Mouse (Mus musculus): ENCODE data around the gene Gins2. TPM values are rescaled to one million over a fixed set of nuclear protein-coding genes. Genes with fewer than 3 reads are reported as not detected.

The Gins2 gene
- total RNA-seq, 1 experiment from 2014 or later, result 0.70 TPM

DNA sequence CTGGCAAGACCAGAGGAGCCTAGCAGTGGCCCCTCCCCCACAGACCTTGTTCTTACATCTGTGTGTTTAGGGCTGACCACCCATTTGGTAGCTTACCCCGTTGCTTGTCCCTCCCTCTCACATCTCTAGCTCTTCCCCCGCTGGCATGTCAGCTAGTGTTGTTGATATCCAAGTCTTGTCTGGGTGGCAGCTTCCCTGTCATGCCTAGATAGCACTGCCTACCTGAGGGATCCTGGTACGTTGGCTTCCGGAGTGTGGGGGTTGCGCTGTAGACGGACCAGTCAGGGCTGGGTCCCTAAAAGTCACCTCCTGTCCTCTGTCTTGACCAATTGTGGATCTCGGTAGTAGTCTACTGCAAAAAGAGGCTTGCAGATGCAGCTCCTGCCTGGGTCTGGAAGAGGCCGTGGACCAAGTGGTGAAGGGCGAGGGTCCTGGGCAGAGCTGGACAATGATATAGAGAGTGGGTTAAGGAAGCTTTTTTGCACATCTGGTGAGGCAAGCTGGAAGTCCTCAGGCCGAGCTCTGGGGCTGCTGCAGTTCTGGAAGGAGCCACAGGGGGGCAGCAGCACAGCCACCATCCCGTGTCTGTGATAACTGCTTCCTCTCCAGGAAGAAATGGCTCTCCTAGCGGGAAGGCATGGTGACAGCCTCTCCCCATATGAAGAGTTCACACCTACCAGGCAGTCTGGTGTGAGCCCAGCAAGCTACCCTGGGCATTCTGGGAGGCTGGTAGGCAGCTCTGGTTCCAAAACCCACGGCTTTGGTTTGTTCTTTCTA, 19.0 kb downstream of the Gins2 start:
- ATAC-seq (ENCODE audit: extremely low read depth, insufficient number of reproducible peaks, low FRiP score, poor library complexity, severe bottlenecking), result peak; percentile 48

DNA sequence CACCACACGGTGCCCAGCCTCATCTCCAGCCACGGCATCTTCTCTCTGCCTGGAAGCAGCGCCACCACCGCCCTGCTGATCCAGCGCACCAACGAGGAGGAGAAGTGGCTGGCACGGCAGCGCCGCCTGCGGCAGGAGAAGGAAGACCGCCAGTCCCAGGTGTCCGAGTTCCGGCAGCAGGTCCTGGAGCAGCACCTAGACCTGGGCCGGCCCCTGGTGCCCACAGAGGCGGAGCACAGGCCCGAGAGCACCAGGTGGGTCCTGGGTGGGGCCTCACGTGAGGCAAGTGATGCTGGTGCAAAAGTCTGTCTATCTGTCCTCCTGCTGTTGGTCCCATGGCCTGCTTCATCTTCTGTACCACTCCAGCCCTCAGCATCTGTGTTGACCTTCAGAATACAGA, 20.0 kb downstream of the Gins2 start:
- ATAC-seq (ENCODE audit: extremely low read depth, insufficient number of reproducible peaks, low FRiP score, poor library complexity, severe bottlenecking), result no peak

DNA sequence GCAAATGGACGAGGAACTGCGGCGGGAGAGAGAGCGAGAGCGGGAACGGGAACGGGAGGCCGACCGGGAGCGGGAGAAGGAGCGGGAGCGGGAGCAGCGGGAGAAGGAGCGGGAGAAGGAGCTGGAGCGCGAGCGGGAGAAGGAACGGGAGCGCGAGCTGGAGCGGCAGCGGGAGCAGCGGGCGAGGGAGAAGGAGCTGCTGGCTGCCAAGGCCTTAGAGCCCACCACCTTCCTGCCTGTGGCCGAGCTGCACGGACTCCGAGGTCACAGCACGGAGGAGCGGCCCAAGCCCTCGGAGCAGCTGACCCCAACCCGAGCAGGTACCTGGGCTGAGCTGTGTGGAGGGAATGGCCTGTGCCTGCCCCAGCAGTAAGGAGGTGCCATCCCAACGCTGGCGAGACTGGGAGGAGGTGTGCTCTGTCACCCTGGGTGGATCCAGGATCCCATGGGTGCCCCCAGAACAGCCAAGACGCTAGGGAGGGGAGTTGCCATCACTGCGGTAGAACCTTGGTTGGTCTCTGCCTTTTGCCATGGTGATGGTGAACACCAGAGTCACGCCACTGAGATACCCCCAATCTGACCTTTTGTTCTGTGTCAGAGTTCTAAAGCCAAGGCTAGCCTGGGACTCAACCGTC, 20.8 kb downstream of the Gins2 start:
- ATAC-seq (ENCODE audit: extremely low read depth, insufficient number of reproducible peaks, low FRiP score, poor library complexity, severe bottlenecking), result no peak

DNA sequence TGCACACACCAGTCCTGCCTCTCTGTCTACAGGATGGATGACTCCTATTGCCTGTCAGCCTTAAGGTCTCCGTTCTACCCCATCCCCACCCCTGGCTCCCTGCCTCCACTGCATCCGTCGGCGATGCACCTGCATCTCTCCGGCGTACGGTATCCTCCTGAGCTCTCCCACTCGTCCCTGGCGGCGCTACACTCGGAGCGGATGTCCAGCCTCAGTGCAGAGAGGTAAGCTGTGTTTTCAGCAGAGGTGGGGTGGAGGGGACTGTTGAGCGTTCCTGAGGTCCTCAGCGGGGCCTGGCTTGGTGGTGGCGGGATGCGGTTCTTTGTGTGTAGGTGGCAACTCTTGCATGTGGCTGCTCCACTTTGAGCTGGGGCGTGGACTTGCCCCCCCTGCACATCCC, 21.4 kb downstream of the Gins2 start:
- no peak for ATAC-seq (ENCODE audit: extremely low read depth, insufficient number of reproducible peaks, low FRiP score, poor library complexity, severe bottlenecking)

DNA sequence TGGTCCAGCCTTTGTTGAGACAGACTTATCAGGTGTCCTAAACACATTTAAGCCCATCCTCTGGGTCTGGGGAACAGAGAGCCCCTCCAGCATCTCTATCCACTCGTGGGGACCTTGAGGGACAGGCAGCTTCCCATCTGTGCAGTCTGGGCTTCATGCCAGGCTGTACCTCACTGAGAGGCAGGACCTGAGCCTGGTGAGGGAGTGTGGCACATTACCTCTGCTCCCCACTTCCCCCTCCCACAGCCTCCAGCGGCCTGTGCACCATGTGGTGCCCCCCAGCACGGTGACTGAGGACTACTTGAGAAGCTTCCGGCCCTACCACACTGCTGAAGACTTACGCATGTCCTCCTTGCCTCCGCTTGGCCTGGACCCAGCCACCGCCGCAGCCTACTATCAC, 22.4 kb downstream of the Gins2 start:
- no peak for ATAC-seq (ENCODE audit: extremely low read depth, insufficient number of reproducible peaks, low FRiP score, poor library complexity, severe bottlenecking)

DNA sequence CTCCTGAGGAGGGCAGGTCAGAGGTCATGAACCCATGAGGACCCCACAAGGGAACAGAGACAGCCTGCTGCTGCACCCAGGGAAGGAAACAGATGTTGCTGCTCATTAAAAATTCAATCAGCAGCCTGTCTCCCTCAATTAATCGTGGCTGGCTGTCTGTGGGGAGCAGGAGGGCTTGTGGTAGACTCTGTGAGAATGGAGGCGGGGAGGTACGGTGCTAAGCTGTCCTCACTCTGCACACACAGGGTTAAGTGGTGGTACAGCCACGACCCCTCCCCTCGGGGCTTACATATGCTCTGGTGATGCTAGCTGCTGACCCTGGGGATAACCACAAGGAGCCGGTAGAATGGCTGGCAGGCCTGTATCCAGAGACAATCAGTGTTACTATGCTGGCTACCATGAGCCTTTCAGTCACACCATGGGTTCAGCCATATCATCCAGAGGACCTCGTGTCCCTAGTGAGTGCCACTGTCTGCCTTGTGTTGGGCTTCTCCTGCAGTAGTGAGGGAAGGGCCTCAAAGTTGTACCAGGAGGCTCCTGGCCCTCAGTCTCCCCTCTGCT, 23.9 kb downstream of the Gins2 start:
- ATAC-seq (ENCODE audit: extremely low read depth, insufficient number of reproducible peaks, low FRiP score, poor library complexity, severe bottlenecking), result no peak

DNA sequence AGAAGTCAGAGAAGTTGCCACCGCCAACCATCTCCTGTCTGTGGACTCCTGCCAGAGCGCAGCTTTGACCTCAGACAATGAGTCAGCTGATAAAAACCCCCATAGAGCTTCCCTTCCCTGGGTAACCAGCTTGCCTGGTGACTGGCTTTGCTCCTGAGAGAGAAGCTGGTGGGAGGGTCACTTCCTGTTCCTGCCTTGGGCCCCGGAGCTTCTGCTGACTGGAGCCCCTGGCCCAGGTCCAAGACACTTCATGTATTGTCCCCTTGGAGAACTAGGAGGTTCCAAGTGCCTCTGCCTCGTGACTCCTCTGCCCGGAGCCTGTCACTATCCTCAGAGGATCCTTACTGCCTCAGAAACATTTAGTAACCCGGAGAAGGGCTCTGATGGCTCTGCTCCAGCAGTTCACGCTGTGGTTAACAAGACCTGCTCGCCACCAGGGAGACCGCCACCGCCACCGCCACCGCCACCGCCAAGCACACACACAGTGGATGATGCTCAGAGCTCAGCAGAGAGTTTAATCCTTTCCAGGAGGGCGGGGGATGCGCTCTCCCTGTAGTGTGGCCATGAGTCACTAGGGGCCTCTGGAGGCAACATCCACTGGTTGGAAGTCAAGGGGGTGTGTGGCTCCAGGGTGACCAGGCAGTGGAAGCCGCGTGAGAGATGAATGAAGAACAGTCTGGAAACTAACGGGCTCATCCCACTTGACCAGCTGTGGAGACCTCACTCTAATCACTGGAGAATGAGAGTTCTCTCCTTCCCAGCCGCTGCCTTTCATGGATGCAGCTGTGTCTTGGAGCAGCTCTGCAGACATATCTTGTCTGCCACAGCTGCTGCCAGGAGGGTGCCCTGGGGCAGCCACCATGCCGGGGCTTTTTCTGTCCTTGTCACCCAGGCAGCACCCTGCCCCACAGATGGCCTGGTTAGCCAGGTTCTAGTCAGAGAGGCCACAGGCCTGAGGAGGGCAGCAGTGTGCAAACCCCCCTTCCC, 25.0 kb downstream of the Gins2 start:
- ATAC-seq (ENCODE audit: extremely low read depth, insufficient number of reproducible peaks, low FRiP score, poor library complexity, severe bottlenecking), result peak; percentile 73

DNA sequence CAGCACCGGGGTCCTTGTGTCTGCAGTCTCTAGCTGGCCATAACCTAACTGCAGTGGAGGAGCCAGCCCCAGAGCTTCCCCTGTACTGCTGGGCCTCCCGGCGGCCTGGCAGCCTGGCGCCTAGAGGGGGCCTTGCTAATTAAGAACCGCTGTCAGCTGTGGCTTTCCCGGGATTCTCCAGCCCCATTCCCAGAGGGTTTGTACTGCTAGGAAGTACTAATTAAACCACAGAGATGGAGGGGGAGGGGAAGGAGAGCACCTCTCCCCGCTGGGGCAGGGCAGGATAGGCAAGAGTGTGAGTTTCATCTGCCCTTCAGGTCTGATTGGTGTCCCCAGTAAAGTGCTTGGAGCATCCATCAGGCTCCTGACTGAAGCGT, 25.8 kb downstream of the Gins2 start:
- no peak for ATAC-seq (ENCODE audit: extremely low read depth, insufficient number of reproducible peaks, low FRiP score, poor library complexity, severe bottlenecking)

DNA sequence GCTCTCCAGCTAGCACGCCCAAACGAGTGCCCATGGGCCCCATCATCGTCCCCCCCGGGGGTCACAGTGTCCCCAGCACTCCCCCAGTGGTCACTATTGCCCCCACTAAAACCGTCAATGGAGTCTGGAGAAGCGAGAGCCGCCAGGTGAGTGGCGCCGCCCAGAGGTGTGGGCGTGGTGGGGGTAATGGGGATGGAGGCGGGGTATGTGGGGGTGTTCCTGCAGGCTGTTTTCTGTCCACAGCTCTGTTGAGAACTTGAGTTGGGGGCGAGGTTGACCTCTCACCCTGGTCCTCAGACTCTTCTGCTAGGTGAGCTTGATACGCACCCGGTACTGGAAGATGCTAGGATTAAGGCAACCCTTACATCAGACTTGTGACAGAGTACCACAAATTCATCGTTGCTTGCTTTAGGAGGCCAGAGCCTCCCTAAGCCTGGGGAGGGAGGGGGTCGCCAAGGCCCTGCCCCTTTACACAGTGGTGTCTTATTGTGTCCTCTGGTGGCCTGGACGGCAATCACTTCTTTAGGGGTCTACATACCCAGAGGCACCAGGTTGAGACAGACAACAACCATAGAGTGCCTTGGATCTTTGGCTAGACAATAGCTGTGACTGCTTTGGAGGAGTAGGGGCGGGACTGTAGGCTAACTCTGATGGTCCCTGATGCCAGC, 26.3 kb downstream of the Gins2 start:
- no peak for ATAC-seq (ENCODE audit: extremely low read depth, insufficient number of reproducible peaks, low FRiP score, poor library complexity, severe bottlenecking)

DNA sequence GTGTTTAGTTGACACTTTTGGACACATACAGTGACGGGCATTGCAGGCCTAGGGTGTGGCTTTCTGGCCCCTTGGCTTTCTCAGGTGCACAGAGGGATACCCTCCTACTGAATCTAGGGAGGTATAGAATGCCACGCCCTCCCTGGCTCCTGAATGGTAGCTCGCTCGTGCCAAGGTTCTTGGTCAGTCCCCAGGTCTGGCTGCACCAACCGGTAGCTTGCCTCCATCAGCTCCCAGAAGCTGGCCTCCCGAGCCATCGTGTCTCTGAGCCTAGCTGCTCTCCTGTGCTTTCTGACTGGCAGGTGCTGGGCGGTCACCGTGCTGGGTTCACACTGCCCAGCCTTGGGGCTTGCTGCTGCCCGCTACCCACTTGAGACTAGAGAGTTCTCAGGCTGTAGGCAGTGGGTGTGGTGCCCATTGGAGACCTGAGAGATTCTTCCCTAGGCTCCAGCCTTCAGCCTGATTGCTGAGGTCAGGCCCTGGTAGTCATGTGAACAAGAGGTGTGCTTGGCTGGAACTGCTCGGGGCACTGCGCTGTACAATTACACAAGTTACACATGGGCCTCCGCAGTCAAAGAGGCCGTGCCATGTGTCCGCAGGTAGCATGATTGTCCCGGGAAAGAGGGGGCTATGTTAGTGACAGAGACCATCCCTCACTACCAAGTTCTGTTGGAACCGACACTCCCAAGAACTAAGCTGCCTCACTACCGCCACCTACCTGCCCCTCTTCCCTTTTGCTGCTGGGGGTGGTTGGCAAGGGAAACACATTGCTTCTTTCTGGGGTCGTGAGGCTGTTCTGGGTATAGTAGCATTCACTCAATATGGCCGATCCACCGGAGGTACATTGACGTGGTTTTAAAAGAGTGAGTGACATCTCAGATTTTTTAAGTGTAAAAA, 27.3 kb downstream of the Gins2 start:
- no peak for ATAC-seq (ENCODE audit: extremely low read depth, insufficient number of reproducible peaks, low FRiP score, poor library complexity, severe bottlenecking)

DNA sequence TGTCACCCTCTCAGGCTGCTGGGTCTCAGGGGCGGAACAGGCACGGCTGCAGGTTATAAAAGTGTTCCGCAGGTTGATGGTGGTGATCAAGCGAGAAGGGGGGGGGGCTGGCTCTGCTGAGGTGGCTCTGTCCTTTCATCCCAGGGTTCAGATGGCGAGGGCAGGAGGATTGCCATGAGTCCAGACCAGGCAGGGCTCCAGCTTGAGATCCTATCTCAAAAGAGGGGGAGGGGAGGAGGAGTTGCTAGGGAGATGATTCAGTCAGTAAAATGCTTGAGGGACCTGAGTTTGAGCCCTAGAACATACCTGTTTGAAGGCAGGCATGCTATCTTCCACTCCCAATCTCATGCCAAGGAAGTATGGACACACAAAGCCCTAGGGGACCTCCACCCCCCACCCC, 28.6 kb downstream of the Gins2 start:
- ATAC-seq (ENCODE audit: extremely low read depth, insufficient number of reproducible peaks, low FRiP score, poor library complexity, severe bottlenecking), result no peak

DNA sequence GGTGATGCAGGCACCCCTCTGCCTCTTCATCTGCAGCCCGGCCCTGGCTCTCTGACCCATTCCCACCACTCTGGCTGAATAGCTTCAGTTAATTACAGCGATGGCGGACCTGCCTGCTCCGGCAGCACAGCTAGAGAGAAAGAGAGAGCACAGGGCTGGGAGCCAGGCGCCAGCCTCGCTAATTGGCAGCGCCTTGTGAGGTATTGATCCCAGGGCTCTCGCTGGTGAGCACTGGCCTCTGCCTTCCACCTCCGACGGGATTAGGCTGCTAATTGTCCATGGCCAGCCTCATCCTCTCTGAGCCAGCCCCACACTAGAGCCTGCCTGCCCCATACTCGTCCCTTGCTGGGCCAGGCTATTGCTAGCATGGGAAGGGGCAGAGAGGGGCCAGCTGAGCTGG, 29.4 kb downstream of the Gins2 start:
- ATAC-seq (ENCODE audit: extremely low read depth, insufficient number of reproducible peaks, low FRiP score, poor library complexity, severe bottlenecking), result no peak

DNA sequence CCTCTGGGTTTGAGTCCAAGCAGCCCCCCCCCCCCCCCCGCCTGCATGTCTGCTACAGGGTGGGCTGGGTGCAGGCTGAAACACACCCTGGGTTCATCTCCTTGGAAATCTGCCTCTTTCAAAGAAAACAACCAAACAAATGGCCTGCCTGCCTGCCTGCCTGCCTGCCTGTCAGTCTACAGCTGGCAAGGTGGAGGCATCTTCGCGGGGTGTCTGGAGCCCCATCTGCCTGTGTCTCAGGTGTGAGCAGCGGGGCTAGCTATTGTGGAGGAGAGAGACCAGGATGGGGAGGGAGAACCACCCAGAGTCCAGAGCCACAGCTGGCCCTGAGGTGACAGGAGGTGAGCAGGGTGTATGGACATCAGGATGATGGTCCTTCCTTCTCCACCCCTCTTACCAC, 30.9 kb downstream of the Gins2 start:
- no peak for ATAC-seq (ENCODE audit: extremely low read depth, insufficient number of reproducible peaks, low FRiP score, poor library complexity, severe bottlenecking)

DNA sequence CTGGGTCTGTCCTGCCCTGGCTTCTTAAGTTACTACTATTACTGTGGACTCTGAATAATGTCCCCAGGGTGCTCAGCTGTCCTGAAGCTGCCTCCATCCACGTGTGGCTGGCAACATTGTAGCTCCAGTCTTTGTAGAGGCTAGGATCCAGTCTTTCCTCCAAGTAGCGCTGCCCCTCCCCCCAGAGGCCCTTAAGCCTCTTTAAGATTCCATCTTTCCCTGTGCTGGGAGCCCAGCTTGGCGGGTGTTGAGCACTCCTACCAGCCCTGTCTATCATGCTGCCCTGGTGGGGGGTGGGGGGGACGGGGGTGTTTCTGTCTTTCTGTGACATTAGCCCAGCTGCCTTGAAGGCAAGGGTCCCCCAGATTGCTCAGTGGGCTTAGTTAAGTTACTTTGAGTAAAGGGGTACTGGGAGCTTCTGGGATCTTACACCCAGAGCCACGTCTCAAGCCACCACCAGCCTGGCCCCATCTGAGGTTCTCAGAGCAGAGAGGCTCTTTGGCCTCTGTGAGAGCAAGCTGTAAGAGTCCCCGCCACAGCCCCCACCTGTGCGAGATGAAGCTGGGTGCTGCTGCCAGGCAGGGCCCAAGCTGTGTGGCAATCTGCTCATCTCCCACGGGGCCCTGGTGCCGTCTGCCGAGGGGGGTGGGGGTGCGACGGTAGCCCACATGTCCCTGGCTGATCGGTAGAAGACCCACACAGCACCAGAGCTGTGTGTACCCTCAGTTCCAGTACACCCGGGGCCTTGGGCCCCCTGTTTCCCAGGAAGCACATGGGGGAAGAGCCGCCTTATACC, 31.7 kb downstream of the Gins2 start:
- no peak for ATAC-seq (ENCODE audit: extremely low read depth, insufficient number of reproducible peaks, low FRiP score, poor library complexity, severe bottlenecking)

DNA sequence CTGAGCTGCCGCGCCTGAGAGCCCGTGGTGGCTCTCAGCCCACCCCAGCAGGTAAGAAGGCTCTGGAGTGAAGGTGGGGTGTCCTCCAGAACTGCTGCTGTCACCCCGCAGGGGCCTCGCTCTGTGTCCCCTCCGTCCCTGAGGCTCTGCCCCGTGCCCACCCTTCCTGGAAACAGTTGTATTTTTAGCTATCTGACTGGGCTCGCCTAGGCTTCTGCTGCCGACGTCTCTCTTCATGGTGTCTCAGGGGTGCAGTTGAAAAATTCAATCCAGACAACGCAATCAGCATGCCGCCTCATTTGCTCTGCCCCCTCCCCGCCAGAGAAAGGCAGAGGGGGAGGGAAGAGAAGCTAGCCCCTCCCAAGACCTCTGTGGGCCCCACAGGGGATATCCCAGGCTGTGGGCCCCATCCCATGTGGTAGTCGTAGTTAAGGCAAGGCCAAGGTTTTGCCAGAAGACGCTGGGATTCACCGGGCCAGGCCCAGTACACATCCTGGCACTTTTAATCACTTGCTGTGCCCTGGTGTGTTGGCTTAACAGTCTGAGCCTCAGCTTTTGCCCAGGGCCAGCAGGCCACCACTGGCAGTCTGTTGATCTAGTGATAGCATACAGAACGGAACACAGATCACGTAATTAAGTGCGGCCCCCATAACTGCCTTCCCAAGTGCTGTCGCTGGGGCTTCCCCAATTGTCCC, 32.8 kb downstream of the Gins2 start:
- no peak for ATAC-seq (ENCODE audit: extremely low read depth, insufficient number of reproducible peaks, low FRiP score, poor library complexity, severe bottlenecking)

DNA sequence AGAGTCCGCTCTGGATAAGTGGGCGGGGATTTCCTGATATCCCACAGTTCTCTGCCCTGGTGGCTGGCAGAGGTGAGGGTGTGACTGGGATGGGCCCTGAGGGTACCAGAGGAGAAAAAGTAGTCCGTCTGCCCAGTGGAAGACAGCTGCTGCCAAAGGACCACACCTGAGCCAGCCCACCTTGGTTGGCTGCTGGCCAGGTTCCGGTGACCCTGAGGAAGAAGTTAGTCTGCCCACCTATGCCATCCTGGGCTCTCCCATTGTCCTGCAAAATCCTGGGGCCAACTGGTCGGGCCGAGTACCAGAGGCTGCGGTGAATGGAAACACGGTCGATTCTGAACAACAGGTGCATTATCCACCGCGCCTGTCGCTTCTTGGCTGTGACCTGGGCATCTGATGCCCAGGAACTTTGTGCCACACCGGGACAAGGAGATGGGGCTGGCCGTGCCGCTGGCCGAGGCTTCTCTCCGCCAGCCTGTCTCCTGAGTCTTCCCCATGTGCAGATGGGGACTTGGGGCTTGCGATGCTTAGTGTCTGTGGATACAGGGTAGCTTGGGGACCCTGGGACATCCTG, 34.6 kb downstream of the Gins2 start:
- ATAC-seq (ENCODE audit: extremely low read depth, insufficient number of reproducible peaks, low FRiP score, poor library complexity, severe bottlenecking), result no peak
